Mouse (Mus musculus) hindbrain, embryonic 14.5 days (tissue): ENCODE measurements around the gene Cenpf. TPM values are rescaled to one million over a fixed set of nuclear protein-coding genes. Genes with fewer than 3 reads are reported as not detected.

Experiments used
- ATAC-seq: fragments of 200-750 bp; cut with Nextera tagmentation; 2 replicates; pipeline ENCODE4 v1.8.0; 2017; ENCODE audit warnings: moderate number of reproducible peaks, mild to moderate bottlenecking, moderate TSS enrichment, moderate library complexity; ENCODE audit not compliant: low FRiP score
- DNase-seq: peaks from one replicate; pipeline ENCODE4 v3.0.0-alpha.2; 2015; ENCODE audit warnings: low spot score
- H3K27ac ChIP-seq: fragments of 300-500 bp; sonication (generic); 2 replicates; pipeline ENCODE4 v1.5.1; 2014; ENCODE audit warnings: mild to moderate bottlenecking, moderate library complexity
- H3K27me3 ChIP-seq: fragments of 300-500 bp; sonication (generic); 2 replicates; pipeline ENCODE4 v1.6.1; 2014; ENCODE audit warnings: mild to moderate bottlenecking, low read length, mixed read lengths; ENCODE audit not compliant: control insufficient read depth, insufficient read depth
- H3K36me3 ChIP-seq: fragments of 300-500 bp; sonication (generic); replicated peaks from 2 replicates; pipeline ENCODE4 v1.6.1; 2014; ENCODE audit not compliant: control insufficient read depth, insufficient read depth
- H3K4me1 ChIP-seq: fragments of 300-500 bp; sonication (generic); replicated peaks from 2 replicates; pipeline ENCODE4 v1.6.1; 2014; ENCODE audit warnings: antibody characterized with exemption, low read length, mixed read lengths; ENCODE audit not compliant: control insufficient read depth, insufficient read depth
- H3K4me2 ChIP-seq: fragments of 300-500 bp; sonication (generic); replicated peaks from 2 replicates; pipeline ENCODE4 v1.6.1; 2014; ENCODE audit warnings: mild to moderate bottlenecking, moderate library complexity
- H3K4me3 ChIP-seq: fragments of 300-500 bp; sonication (generic); replicated peaks from 2 replicates; pipeline ENCODE4 v1.5.1; 2014; ENCODE audit warnings: mild to moderate bottlenecking, low read length
- H3K9ac ChIP-seq: fragments of 300-500 bp; sonication (generic); 2 replicates; pipeline ENCODE4 v1.6.1; 2014
- H3K9me3 ChIP-seq: fragments of 300-500 bp; sonication (generic); 2 replicates; pipeline ENCODE4 v1.6.1; 2016; ENCODE audit warnings: low read length; ENCODE audit not compliant: control insufficient read depth
- whole genome bisulfite sequencing: fragments of 180-500 bp; shearing (Covaris S2); extraction: QIAGEN DNeasy Blood & Tissue Kit; methylation state at CpG from one replicate; pipeline ENCODE4 v1.1.7; 2014; 5-methylcytosine and 5-hydroxymethylcytosine counted together
- polyA plus RNA-seq: library from polyadenylated mRNA; unstranded; fragments of >200 nt; fragmentation: Nextera tagmentation; extraction: Ambion mirVana; gene quantifications from 2 replicates; pipeline ENCODE4 v1.2.1, GENCODE M21; 2014

Cenpf gene
- polyA plus RNA-seq = 13.8 and 17.6 TPM in 2 replicates

GRCm38 (mm10) chr1:189687654-189688387 lies at the start of gene Cenpf:
TSS of gene Cenpf (minus strand) at chr1:189688086.
- Histone ChIP-seq H3K4me3 (peak within 1 kb of the TSS; percentile 53), H3K27me3 (no peaks in the 10 kb centered on the region), H3K9ac (peak within 1 kb of the TSS; percentile 42), H3K4me2 (peak within 1 kb of the TSS; percentile 80), H3K9me3 (no peaks in the 10 kb centered on the region), H3K27ac (no peak within 1 kb of the TSS), H3K36me3 (peaks cover 3% of the 10 kb centered on the region; the same call in 1 of the 2 replicates), H3K4me1 (peaks cover 5% of the 10 kb centered on the region; the same call in 1 of the 2 replicates)
- under 1% methylated on average over 53 of the region's 55 CpGs for WGBS
- peak; percentile 100 for ATAC-seq
- DNase-seq = peak; percentile 96

GRCm38 (mm10) chr1:189732156-189732555 lies 44.3 kb upstream of the Cenpf start:
- no peak overlapping the region for H3K4me3 ChIP-seq
- DNase-seq = no peak
- WGBS = 84% methylated on average over 8 of the region's 8 CpGs
- no peak for ATAC-seq
- H3K4me2 ChIP-seq = no peak overlapping the region
- H3K27me3 ChIP-seq = peaks cover 21% of the 10 kb centered on the region
- peaks cover 5% of the 10 kb centered on the region; the same call in 1 of the 2 replicates for H3K4me1 ChIP-seq
- no peak overlapping the region for H3K9ac ChIP-seq
- H3K9me3 ChIP-seq = no peaks in the 10 kb centered on the region
- H3K36me3 ChIP-seq = no peaks in the 10 kb centered on the region
- H3K27ac ChIP-seq = no peak overlapping the region

DNA sequence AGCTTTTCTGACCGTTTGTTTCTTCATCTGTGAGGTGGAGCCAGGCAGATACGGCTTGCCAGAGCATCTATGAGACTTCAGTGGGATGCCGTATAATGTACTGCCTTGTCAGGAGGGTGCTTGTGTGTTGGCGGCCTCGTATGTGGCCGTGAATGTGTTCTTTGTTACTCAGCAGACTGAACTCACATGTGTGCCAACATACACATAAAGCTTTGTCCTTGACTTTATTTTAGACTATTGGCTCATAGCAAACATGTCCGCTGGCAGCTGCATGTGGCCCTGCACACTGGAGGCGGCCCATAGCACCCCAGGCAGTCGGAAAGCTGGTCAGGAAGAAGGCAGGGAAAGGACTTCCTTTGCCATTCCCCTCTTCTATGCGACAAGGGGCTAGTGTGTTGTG lies 43.8 kb upstream of the Cenpf start:
- no peak overlapping the region for H3K27ac ChIP-seq
- 65% methylated on average over 10 of the region's 10 CpGs for WGBS
- DNase-seq (no peak), ATAC-seq (no peak)
- H3K36me3 ChIP-seq = no peaks in the 10 kb centered on the region
- H3K27me3 ChIP-seq = peaks cover 25% of the 10 kb centered on the region
- no peak overlapping the region for H3K4me2 ChIP-seq
- no peak overlapping the region for H3K9ac ChIP-seq
- peaks cover 5% of the 10 kb centered on the region; the same call in 1 of the 2 replicates for H3K4me1 ChIP-seq
- no peak overlapping the region for H3K4me3 ChIP-seq
- no peaks in the 10 kb centered on the region for H3K9me3 ChIP-seq

GRCm38 (mm10) chr1:189729141-189729815 lies 41.4 kb upstream of the Cenpf start:
- peaks cover 25% of the 10 kb centered on the region for H3K27me3 ChIP-seq
- ATAC-seq (no peak), DNase-seq (no peak)
- H3K4me2 ChIP-seq = peak overlapping the region; percentile 96
- H3K27ac ChIP-seq = no peak overlapping the region
- H3K9me3 ChIP-seq = no peaks in the 10 kb centered on the region
- H3K4me3 ChIP-seq = peak overlapping the region; percentile 48
- no peaks in the 10 kb centered on the region for H3K36me3 ChIP-seq
- WGBS = 6% methylated on average over 17 of the region's 17 CpGs
- H3K9ac ChIP-seq = peak overlapping the region; percentile 59; the same call in 1 of the 2 replicates
- H3K4me1 ChIP-seq = peaks cover 5% of the 10 kb centered on the region; the same call in 1 of the 2 replicates

DNA sequence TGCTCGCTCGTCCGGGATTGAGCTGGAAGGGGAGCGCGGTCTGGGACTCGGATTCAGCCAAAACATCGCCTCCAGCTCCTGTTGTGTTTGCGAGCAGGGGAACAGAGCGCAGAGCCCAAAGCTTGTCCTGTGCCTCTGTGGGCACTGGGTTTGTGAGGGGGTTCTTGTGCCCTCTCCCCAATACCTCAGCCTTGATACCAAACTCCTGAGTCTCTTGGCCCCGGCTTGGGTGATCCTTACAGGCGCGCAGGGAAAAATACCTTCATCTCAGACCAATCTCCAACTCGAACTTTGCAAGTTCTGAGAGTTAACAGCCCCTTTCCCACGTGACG lies 40.9 kb upstream of the Cenpf start:
- 1% methylated on average over 15 of the region's 15 CpGs for WGBS
- no peak for ATAC-seq
- peaks cover 25% of the 10 kb centered on the region for H3K27me3 ChIP-seq

GRCm38 (mm10) chr1:189727884-189728783 lies 40.2 kb upstream of the Cenpf start, which contains the start of gene Ptpn14:
TSS of gene Ptpn14 (plus strand) at chr1:189728268.
- DNase-seq = peak; percentile 68
- peak within 1 kb of the TSS; percentile 96 for H3K4me2 ChIP-seq
- no peaks in the 10 kb centered on the region for H3K36me3 ChIP-seq
- peak within 1 kb of the TSS; percentile 59 for H3K9ac ChIP-seq
- H3K4me3 ChIP-seq = peak within 1 kb of the TSS; percentile 48
- peak; percentile 87 for ATAC-seq
- H3K4me1 ChIP-seq = peaks cover 5% of the 10 kb centered on the region; the same call in 1 of the 2 replicates
- peak within 1 kb of the TSS; percentile 48; the same call in 1 of the 2 replicates for H3K27ac ChIP-seq
- H3K27me3 ChIP-seq = peaks cover 25% of the 10 kb centered on the region
- WGBS = under 1% methylated on average over 79 of the region's 98 CpGs
- H3K9me3 ChIP-seq = no peaks in the 10 kb centered on the region

More for the DNA sequence above, 40.9 kb upstream of the Cenpf start:
- Histone ChIP-seq H3K4me1 (peaks cover 5% of the 10 kb centered on the region; the same call in 1 of the 2 replicates), H3K4me3 (peak overlapping the region; percentile 48), H3K27ac (peak overlapping the region; percentile 48; the same call in 1 of the 2 replicates), H3K4me2 (peak overlapping the region; percentile 96), H3K9me3 (no peaks in the 10 kb centered on the region), H3K36me3 (no peaks in the 10 kb centered on the region), H3K9ac (peak overlapping the region; percentile 59)
- DNase-seq = no peak

DNA sequence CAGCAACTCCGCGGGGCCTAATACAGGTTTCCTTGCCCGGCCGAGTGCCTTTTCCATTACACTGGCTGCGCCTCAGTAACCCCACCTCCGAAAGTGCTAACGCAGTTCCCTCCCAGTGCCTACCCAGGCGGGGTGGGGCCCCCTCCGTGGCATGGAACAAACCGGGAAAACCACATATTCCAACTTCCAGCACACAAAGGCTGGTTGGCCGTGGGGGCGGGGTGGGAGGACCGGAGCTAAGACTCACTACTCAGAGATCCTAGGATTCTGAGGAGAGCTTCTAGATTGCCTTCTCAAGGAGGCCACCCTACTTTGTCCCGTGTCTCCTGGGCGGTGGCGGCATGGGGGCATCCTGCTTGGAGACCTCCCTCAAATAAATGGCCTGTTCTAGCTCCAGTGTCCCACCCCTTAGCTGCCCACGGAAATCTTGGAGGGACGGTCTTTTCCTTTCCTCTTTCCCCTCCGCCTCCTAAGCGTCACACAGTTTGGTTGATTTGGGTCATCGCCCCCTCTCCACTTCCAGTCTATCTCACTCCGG lies 39.5 kb upstream of the Cenpf start:
- H3K9me3 ChIP-seq = no peaks in the 10 kb centered on the region
- peaks cover 5% of the 10 kb centered on the region; the same call in 1 of the 2 replicates for H3K4me1 ChIP-seq
- 0 out of 2 replicates have a peak overlapping the region, but pooled peaks have one; percentile 48 for H3K27ac ChIP-seq
- ATAC-seq (peak; percentile 26; the same call in 1 of the 2 replicates), DNase-seq (no peak)
- peak overlapping the region; percentile 59 for H3K9ac ChIP-seq
- peak overlapping the region; percentile 96 for H3K4me2 ChIP-seq
- peak overlapping the region; percentile 48 for H3K4me3 ChIP-seq
- H3K27me3 ChIP-seq = peaks cover 25% of the 10 kb centered on the region
- 3% methylated on average over 22 of the region's 22 CpGs for WGBS
- no peaks in the 10 kb centered on the region for H3K36me3 ChIP-seq

GRCm38 (mm10) chr1:189726121-189726520 lies 38.2 kb upstream of the Cenpf start:
- no peaks in the 10 kb centered on the region for H3K9me3 ChIP-seq
- ATAC-seq (no peak), DNase-seq (no peak)
- H3K27me3 ChIP-seq = peaks cover 25% of the 10 kb centered on the region
- H3K4me1 ChIP-seq = peaks cover 5% of the 10 kb centered on the region; the same call in 1 of the 2 replicates
- H3K4me3 ChIP-seq = no peak overlapping the region
- no peak overlapping the region for H3K27ac ChIP-seq
- H3K4me2 ChIP-seq = no peak overlapping the region
- H3K9ac ChIP-seq = no peak overlapping the region
- WGBS = 56% methylated on average over 4 of the region's 4 CpGs
- no peaks in the 10 kb centered on the region for H3K36me3 ChIP-seq
